12 mouse cellular contexts compared by ENCODE assay signal in the genomic region with DNA sequence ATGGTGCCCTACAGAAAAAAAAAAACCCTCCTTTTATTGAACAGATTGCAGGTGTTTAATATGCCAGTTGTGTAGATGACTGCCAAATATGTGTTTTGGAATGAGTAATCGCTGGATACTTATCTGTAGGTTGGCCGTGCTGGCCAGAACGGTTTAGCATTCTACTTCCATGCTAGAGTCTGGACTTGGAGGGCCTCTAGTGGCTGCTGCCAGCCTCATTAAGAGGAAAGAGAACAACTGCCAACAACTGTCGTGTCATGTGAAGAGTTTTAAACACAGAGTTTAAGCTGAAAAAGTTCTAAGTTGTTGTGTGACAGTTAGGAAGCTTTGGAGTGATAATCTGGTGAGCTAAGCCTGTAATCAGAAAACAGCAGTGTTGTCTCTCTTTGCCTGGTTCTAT. TPM values are rescaled to one million over a fixed set of nuclear protein-coding genes. Genes with fewer than 3 reads are reported as not detected.
A peak's percentile ranks its signal among the peaks of the same experiment; 100 is the strongest.
DNase-seq lines count a peak whose midpoint lies in the region; ATAC-seq lines count a peak whose summit lies in the region.
"Had no signal": no experiment of that assay in that cellular context is flagged by ENCODE, and none has a peak within 500 bp of the region (broad histone marks: within the 10 kb centered on the region; RNA-seq: fewer than 3 reads in every experiment).

No protein-coding gene starts in this region.

- H3K36me3 ChIP-seq in hindbrain, embryonic 14.5 days (replicated peaks; ENCODE audit: control insufficient read depth, insufficient read depth): no peaks in the 10 kb centered on the region
- H3K36me3 ChIP-seq in hindbrain, embryonic 12.5 days: no peaks in the 10 kb centered on the region
- H3K36me3 ChIP-seq: limb, embryonic 15.5 days; neural tube, embryonic 13.5 days had no signal

- H3K4me1 ChIP-seq in hindbrain, embryonic 14.5 days (replicated peaks; ENCODE audit: control insufficient read depth, insufficient read depth, low read length): no peaks in the 10 kb centered on the region
- no peaks in the 10 kb centered on the region for H3K4me1 ChIP-seq in hindbrain, embryonic 12.5 days
- H3K4me1 ChIP-seq: limb, embryonic 15.5 days; neural tube, embryonic 13.5 days had no signal

- no peak overlapping the region for H3K4me3 ChIP-seq in hindbrain, embryonic 14.5 days (replicated peaks; ENCODE audit: low read length)
- H3K4me3 ChIP-seq in hindbrain, embryonic 12.5 days: no peak overlapping the region
- H3K4me3 ChIP-seq: limb, embryonic 15.5 days; neural tube, embryonic 13.5 days had no signal

- no peak overlapping the region for H3K4me2 ChIP-seq in hindbrain, embryonic 14.5 days (replicated peaks)
- no peak overlapping the region for H3K4me2 ChIP-seq in hindbrain, embryonic 12.5 days (replicated peaks)
- H3K4me2 ChIP-seq: limb, embryonic 15.5 days; neural tube, embryonic 13.5 days had no signal

- no peak for ATAC-seq in hindbrain, embryonic 14.5 days (ENCODE audit: low FRiP score)
- no peak for ATAC-seq in hindbrain, embryonic 12.5 days (ENCODE audit: low FRiP score)

- intact Hi-C loops in left cerebral cortex, postnatal 25 days (cut with DNase I): loop anchor here (2.0 kb wide), 1 partner anchor 256 kb away; no protein-coding TSS in a partner anchor

- no peaks in the 10 kb centered on the region for H3K9me3 ChIP-seq in hindbrain, embryonic 14.5 days (ENCODE audit: control insufficient read depth, low read length)
- no peaks in the 10 kb centered on the region for H3K9me3 ChIP-seq in hindbrain, embryonic 12.5 days (replicated peaks)
- H3K9me3 ChIP-seq: limb, embryonic 15.5 days; neural tube, embryonic 13.5 days had no signal

- no peak overlapping the region for H3K9ac ChIP-seq in hindbrain, embryonic 14.5 days
- no peak overlapping the region for H3K9ac ChIP-seq in hindbrain, embryonic 12.5 days
- H3K9ac ChIP-seq: limb, embryonic 15.5 days; neural tube, embryonic 13.5 days had no signal

- H3K27me3 ChIP-seq in hindbrain, embryonic 14.5 days (ENCODE audit: control insufficient read depth, insufficient read depth, low read length): no peaks in the 10 kb centered on the region
- H3K27me3 ChIP-seq in hindbrain, embryonic 12.5 days: no peaks in the 10 kb centered on the region
- H3K27me3 ChIP-seq: limb, embryonic 15.5 days; neural tube, embryonic 13.5 days had no signal

- peak; percentile 50 for DNase-seq in hindbrain, embryonic 14.5 days (ENCODE audit: low spot score)
- peak; percentile 2 for DNase-seq in 416B (ENCODE audit: low read depth)
- DNase-seq in cerebellum, adult 11 months: peak; percentile 4
- DNase-seq in left cerebral cortex, postnatal 25 days (ENCODE audit: low spot score in 2 of 2): peak; percentile 9 to 49
- DNase-seq in ovary, postnatal 10 days (ENCODE audit: low spot score): no peak
- DNase-seq in thymus, postnatal 0 days (ENCODE audit: low spot score): no peak
- no peak for DNase-seq in thymus, postnatal 25 days

- no peak overlapping the region for H3K27ac ChIP-seq in hindbrain, embryonic 14.5 days
- H3K27ac ChIP-seq in hindbrain, embryonic 12.5 days: no peak overlapping the region
- H3K27ac ChIP-seq: limb, embryonic 15.5 days; neural tube, embryonic 13.5 days had no signal

- 60% methylated on average over 4 of the region's 4 CpGs for WGBS in hindbrain, embryonic 14.5 days
- 80% methylated on average over 4 of the region's 4 CpGs for WGBS in hindbrain, embryonic 12.5 days

RNA-seq across cellular contexts. Expression of a gene that starts 38.0 kb away (rescaled TPM):
- polyA plus RNA-seq in hindbrain, embryonic 14.5 days (2014; fragmentation: Nextera tagmentation; extraction: Ambion mirVana): 175 and 177 TPM in 2 replicates
- 86.8 and 90.8 TPM in 2 replicates for polyA plus RNA-seq in hindbrain, embryonic 12.5 days (2016; fragmentation: Nextera tagmentation; extraction: Ambion mirVana)
- total RNA-seq in left cerebral cortex, postnatal 25 days (2021): 100 to 1,000 TPM; 190 to 198 TPM
- not detected in 2 replicates for polyA plus RNA-seq in thymus, postnatal 0 days (2015; fragmentation: Nextera tagmentation; extraction: Ambion mirVana)
- total RNA-seq: common myeloid progenitor, adult 5-6 weeks had no signal

RNA-seq across cellular contexts. Expression of a gene that starts 38.3 kb away (rescaled TPM):
- polyA plus RNA-seq in hindbrain, embryonic 14.5 days (2014; fragmentation: Nextera tagmentation; extraction: Ambion mirVana): 0.09 TPM in 1 of 2 replicates, not detected in the other
- 0.10 TPM in 1 of 2 replicates, not detected in the other for polyA plus RNA-seq in hindbrain, embryonic 12.5 days (2016; fragmentation: Nextera tagmentation; extraction: Ambion mirVana)
- total RNA-seq in left cerebral cortex, postnatal 25 days (2021): not detected
- 0.27 and 0.28 TPM in 2 replicates for polyA plus RNA-seq in thymus, postnatal 0 days (2015; fragmentation: Nextera tagmentation; extraction: Ambion mirVana)
- polyA plus RNA-seq: heart, embryonic 14.5 days; neural tube, embryonic 13.5 days had no signal

Comparison
In these comparisons a context has a peak if more than half of its experiments do, and no peak if none do; other contexts are left out.
1. DNase-seq: peak in hindbrain, embryonic 14.5 days (single experiment), 416B (single experiment), cerebellum, adult 11 months (single experiment) and left cerebral cortex, postnatal 25 days (2 of 2); none in ovary, postnatal 10 days (single experiment), thymus, postnatal 0 days (single experiment) and thymus, postnatal 25 days (single experiment).
2. RNA of a gene that starts 38.0 kb away (polyA plus RNA-seq): 175 to 177 TPM in hindbrain, embryonic 14.5 days and 86.8 to 90.8 TPM in hindbrain, embryonic 12.5 days; not detected in thymus, postnatal 0 days; every median in the first group is over 10 times any median in the second.